Mouse (Mus musculus): ENCODE data around the gene Dcaf15. TPM values are rescaled to one million over a fixed set of nuclear protein-coding genes. Genes with fewer than 3 reads are reported as not detected.

The Dcaf15 gene
- polyA plus RNA-seq, 1 experiment from 2014 or later: 4.4 TPM

DNA sequence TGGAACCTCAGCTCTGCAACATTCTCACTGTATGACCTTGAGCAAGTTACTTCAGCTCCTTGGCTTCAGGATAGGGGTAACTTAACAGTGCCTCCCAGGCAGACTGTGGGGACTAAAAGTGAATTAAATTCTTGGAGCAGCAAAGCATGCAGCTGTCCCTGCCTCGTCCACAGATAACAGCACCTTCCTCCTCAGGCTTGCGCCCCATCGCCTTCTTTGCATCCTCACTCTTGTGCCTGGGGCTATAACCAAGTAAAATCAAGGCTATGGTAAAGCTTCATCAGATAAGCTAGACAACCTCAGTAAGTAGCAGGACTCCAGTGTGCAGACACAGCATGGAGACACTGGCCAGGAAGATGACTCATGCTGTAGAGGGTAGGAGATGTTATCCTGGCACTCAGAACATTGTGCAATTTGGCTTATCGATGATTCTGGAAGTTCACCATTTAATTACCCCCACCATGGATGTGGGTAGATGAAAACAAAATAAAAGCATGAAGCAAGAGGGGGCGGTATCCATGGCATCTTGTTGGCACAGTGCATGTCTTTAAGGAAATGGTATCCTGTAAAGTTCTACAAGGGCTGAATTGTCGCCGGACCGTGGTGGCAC is 40.2 kb upstream of the Dcaf15 start:
- TF ChIP-seq EP300 (optimal IDR thresholded peaks at IDR 0.05) (no peak), CTCF (IDR thresholded peaks at IDR 0.05; ENCODE audit: low read depth) (no peak)
- Histone ChIP-seq H3K4me3 (ENCODE audit: low read depth, low read length) (no peak overlapping the region), H3K27me3 (ENCODE audit: control insufficient read depth, insufficient read depth, low read length) (no peaks in the 10 kb centered on the region), H3K27ac (replicated peaks) (no peak overlapping the region), H3K4me2 (replicated peaks; ENCODE audit: low read depth) (no peak overlapping the region), H3K4me1 (replicated peaks; ENCODE audit: control insufficient read depth, insufficient read depth) (peaks cover 5% of the 10 kb centered on the region; the same call in 1 of the 2 replicates), H3K9me3 (ENCODE audit: control insufficient read depth, low read length) (no peaks in the 10 kb centered on the region), H3K36me3 (ENCODE audit: control insufficient read depth, insufficient read depth, low read length) (peaks cover 26% of the 10 kb centered on the region), H3K9ac (ENCODE audit: low read length) (no peak overlapping the region)
- WGBS: 88% methylated on average over 8 of the region's 8 CpGs
- ATAC-seq (ENCODE audit: low FRiP score, low TSS enrichment): no peak
- no peak for DNase-seq (ENCODE audit: low spot score)

- TF ChIP-seq EP300 (optimal IDR thresholded peaks at IDR 0.05) (no peak), CTCF (IDR thresholded peaks at IDR 0.05; ENCODE audit: low read depth) (no peak)
- Histone ChIP-seq H3K27ac (replicated peaks) (no peak overlapping the region), H3K9me3 (ENCODE audit: control insufficient read depth, low read length) (no peaks in the 10 kb centered on the region), H3K27me3 (ENCODE audit: control insufficient read depth, insufficient read depth, low read length) (no peaks in the 10 kb centered on the region), H3K36me3 (ENCODE audit: control insufficient read depth, insufficient read depth, low read length) (peaks cover 58% of the 10 kb centered on the region), H3K4me3 (ENCODE audit: low read depth, low read length) (no peak overlapping the region), H3K4me2 (replicated peaks; ENCODE audit: low read depth) (no peak overlapping the region), H3K4me1 (replicated peaks; ENCODE audit: control insufficient read depth, insufficient read depth) (no peaks in the 10 kb centered on the region), H3K9ac (ENCODE audit: low read length) (no peak overlapping the region)
- WGBS: 81% methylated on average over 4 of the region's 4 CpGs
- DNase-seq (ENCODE audit: low spot score) (no peak), ATAC-seq (ENCODE audit: low FRiP score, low TSS enrichment) (no peak)
Observed at GRCm38 (mm10) chr8:84140838-84141237, 36.3 kb upstream of the Dcaf15 start.

DNA sequence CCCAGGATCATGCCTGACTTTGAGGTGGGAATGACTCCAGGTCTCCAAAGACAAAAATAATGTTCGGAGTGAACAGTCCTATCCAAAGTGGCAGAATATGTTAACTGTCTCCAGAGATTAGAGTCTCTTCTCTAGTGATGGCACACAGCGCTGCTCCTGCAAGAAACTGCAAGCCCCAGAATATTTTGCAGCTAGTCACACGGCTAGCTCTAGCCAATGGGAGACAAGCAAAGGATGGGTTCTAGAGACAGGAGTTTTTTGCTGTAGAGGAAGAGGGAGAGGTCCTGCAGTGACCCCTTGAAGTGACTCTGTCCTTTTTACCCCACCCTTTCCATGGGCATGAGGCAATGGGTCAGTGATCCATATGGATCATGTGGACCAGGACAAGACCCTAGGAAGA is 33.3 kb upstream of the Dcaf15 start:
- Histone ChIP-seq H3K4me1 (replicated peaks; ENCODE audit: control insufficient read depth, insufficient read depth) (no peaks in the 10 kb centered on the region), H3K9me3 (ENCODE audit: control insufficient read depth, low read length) (no peaks in the 10 kb centered on the region), H3K4me2 (replicated peaks; ENCODE audit: low read depth) (no peak overlapping the region), H3K36me3 (ENCODE audit: control insufficient read depth, insufficient read depth, low read length) (peaks cover 72% of the 10 kb centered on the region), H3K27me3 (ENCODE audit: control insufficient read depth, insufficient read depth, low read length) (no peaks in the 10 kb centered on the region), H3K9ac (ENCODE audit: low read length) (no peak overlapping the region), H3K4me3 (ENCODE audit: low read depth, low read length) (no peak overlapping the region), H3K27ac (replicated peaks) (no peak overlapping the region)
- TF ChIP-seq EP300 (optimal IDR thresholded peaks at IDR 0.05): no peak
- DNase-seq (ENCODE audit: low spot score) (no peak), ATAC-seq (ENCODE audit: low FRiP score, low TSS enrichment) (no peak)
- 89% methylated on average over 3 of the region's 3 CpGs for WGBS

DNA sequence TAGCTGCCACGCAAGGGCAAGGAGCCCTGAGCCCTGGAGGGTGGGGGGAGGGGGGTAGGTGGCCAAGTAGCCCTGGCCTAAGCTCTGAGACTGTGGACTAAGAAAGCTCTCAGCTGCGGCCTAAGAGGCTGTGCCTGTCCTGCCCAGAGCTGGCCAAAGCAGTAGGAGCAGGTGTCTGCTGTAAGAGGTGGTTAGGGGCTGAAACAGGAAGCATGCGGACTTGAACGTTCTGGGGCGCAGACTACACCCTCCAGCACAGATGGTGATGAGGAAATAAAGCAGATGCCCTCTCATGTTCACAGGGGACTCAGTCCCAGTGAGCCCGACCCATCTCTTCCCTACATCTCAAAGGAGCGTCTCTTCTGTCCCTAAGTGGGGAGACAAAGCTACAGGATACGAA is 27.7 kb upstream of the Dcaf15 start:
- peaks cover 34% of the 10 kb centered on the region for H3K36me3 ChIP-seq (ENCODE audit: control insufficient read depth, insufficient read depth, low read length)
- H3K27me3 ChIP-seq (ENCODE audit: control insufficient read depth, insufficient read depth, low read length): no peaks in the 10 kb centered on the region
- H3K4me3 ChIP-seq (ENCODE audit: low read depth, low read length): no peak overlapping the region
- no peak for ATAC-seq (ENCODE audit: low FRiP score, low TSS enrichment)
- H3K4me1 ChIP-seq (replicated peaks; ENCODE audit: control insufficient read depth, insufficient read depth): no peaks in the 10 kb centered on the region
- H3K4me2 ChIP-seq (replicated peaks; ENCODE audit: low read depth): no peak overlapping the region
- H3K9me3 ChIP-seq (ENCODE audit: control insufficient read depth, low read length): no peaks in the 10 kb centered on the region
- WGBS: 89% methylated on average over 8 of the region's 8 CpGs
- H3K9ac ChIP-seq (ENCODE audit: low read length): no peak overlapping the region
- TF ChIP-seq EP300 (optimal IDR thresholded peaks at IDR 0.05) (no peak), CTCF (IDR thresholded peaks at IDR 0.05; ENCODE audit: low read depth) (no peak)
- no peak overlapping the region for H3K27ac ChIP-seq (replicated peaks)
- DNase-seq (ENCODE audit: low spot score): no peak

GRCm38 (mm10) chr8:84130806-84131205 is 26.2 kb upstream of the Dcaf15 start:
- TF ChIP-seq EP300 (optimal IDR thresholded peaks at IDR 0.05): no peak
- TF ChIP-seq CTCF (IDR thresholded peaks at IDR 0.05; ENCODE audit: low read depth): no peak
- Histone ChIP-seq H3K4me1 (replicated peaks; ENCODE audit: control insufficient read depth, insufficient read depth) (no peaks in the 10 kb centered on the region), H3K4me3 (ENCODE audit: low read depth, low read length) (no peak overlapping the region), H3K36me3 (ENCODE audit: control insufficient read depth, insufficient read depth, low read length) (peaks cover 22% of the 10 kb centered on the region), H3K27ac (replicated peaks) (no peak overlapping the region), H3K9me3 (ENCODE audit: control insufficient read depth, low read length) (no peaks in the 10 kb centered on the region), H3K9ac (ENCODE audit: low read length) (no peak overlapping the region), H3K4me2 (replicated peaks; ENCODE audit: low read depth) (no peak overlapping the region), H3K27me3 (ENCODE audit: control insufficient read depth, insufficient read depth, low read length) (no peaks in the 10 kb centered on the region)
- 45% methylated on average over 30 of the region's 30 CpGs for WGBS
- DNase-seq (ENCODE audit: low spot score) (no peak), ATAC-seq (ENCODE audit: low FRiP score, low TSS enrichment) (no peak)

DNA sequence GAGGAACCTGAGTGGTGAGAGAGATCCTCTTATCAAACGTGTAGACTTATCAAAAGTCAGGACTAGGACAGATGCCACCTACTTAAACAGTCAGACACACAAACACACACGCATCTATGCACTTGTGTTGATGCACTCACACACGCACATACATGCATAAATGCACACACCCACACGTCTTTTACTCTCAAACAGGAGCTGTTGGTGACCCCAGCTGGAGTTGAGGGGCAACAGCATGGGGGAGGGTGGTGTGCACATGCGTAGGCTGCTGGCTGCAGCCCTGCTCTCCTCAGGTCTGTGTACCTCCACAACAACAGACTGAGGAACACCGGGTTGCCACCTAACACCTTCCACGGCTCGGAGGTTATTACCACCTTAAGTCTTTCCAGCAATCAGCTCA is 23.7 kb upstream of the Dcaf15 start:
- Histone ChIP-seq H3K36me3 (ENCODE audit: control insufficient read depth, insufficient read depth, low read length) (peaks cover 7% of the 10 kb centered on the region; the same call in 1 of the 2 replicates), H3K4me2 (replicated peaks; ENCODE audit: low read depth) (no peak overlapping the region), H3K9ac (ENCODE audit: low read length) (no peak overlapping the region), H3K27ac (replicated peaks) (no peak overlapping the region), H3K4me3 (ENCODE audit: low read depth, low read length) (no peak overlapping the region), H3K9me3 (ENCODE audit: control insufficient read depth, low read length) (no peaks in the 10 kb centered on the region), H3K4me1 (replicated peaks; ENCODE audit: control insufficient read depth, insufficient read depth) (no peaks in the 10 kb centered on the region), H3K27me3 (ENCODE audit: control insufficient read depth, insufficient read depth, low read length) (no peaks in the 10 kb centered on the region)
- WGBS: 43% methylated on average over 8 of the region's 8 CpGs
- ATAC-seq (ENCODE audit: low FRiP score, low TSS enrichment) (0 out of 2 replicates have a peak, but pooled peaks have one; percentile 11), DNase-seq (ENCODE audit: low spot score) (no peak)
- TF ChIP-seq CTCF (IDR thresholded peaks at IDR 0.05; ENCODE audit: low read depth) (peak; percentile 43), EP300 (optimal IDR thresholded peaks at IDR 0.05) (no peak)

Data from stomach, postnatal 0 days (tissue).